Mouse (Mus musculus): ENCODE data around the gene Tnfrsf11a. TPM values are rescaled to one million over a fixed set of nuclear protein-coding genes. Genes with fewer than 3 reads are reported as not detected.

Tnfrsf11a gene
- polyA plus RNA-seq, 1 experiment from 2014 or later: 0.52 TPM

DNA sequence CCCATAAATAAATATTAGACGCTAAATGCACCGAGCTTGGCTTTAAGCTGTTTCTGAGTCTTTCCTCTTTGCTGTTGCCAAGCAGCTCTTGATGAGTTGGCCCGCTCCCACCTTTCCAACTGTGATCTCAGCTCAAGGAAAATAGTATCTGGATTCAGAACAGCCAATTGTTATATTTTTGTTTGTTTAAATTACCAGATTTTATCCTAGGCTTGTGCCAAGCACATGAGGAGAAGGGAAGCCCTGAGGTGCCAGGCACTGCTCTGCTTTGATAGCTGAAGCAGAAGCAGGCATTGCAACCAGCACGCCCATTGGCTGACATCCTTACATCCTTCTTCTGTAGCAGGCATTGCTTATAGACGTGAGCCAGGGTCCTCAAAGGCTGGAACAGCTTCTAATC lies 114.5 kb downstream of the Tnfrsf11a start:
- no peak for DNase-seq (ENCODE audit: low spot score)

More for the DNA sequence above, 114.5 kb downstream of the Tnfrsf11a start:
- no peak overlapping the region for H3K27ac ChIP-seq (replicated peaks)
- H3K36me3 ChIP-seq: no peaks in the 10 kb centered on the region
- H3K9me3 ChIP-seq (replicated peaks): no peaks in the 10 kb centered on the region
- WGBS: 83% methylated on average over 5 of the region's 5 CpGs
- no peak overlapping the region for H3K4me3 ChIP-seq
- no peaks in the 10 kb centered on the region for H3K4me1 ChIP-seq
- H3K27me3 ChIP-seq (ENCODE audit: low read depth, poor library complexity, severe bottlenecking): no peaks in the 10 kb centered on the region

Other genes starting within 250 kb of the Tnfrsf11a start
- 11.1 and 12.9 TPM in 2 replicates for gene Pign, start 117.0 kb upstream of the Tnfrsf11a start, polyA plus RNA-seq (2016; fragmentation: Nextera tagmentation; extraction: Ambion mirVana)
- gene Relch, start 116.9 kb upstream of the Tnfrsf11a start, polyA plus RNA-seq (2016; fragmentation: Nextera tagmentation; extraction: Ambion mirVana): 24.5 and 27.3 TPM in 2 replicates
- 1.7 and 1.9 TPM in 2 replicates for gene Zcchc2, start 209.7 kb downstream of the Tnfrsf11a start, polyA plus RNA-seq (2016; fragmentation: Nextera tagmentation; extraction: Ambion mirVana)

Measured in midbrain, embryonic 10.5 days (tissue).